Mouse (Mus musculus): ENCODE data around the gene Tbxa2r.

Gene Tbxa2r

GRCm38 (mm10) chr10:81299585-81300351 lies 28.8 kb upstream of the Tbxa2r start:
- no peak for DNase-seq (ENCODE audit: low read depth, low spot score)

DNA sequence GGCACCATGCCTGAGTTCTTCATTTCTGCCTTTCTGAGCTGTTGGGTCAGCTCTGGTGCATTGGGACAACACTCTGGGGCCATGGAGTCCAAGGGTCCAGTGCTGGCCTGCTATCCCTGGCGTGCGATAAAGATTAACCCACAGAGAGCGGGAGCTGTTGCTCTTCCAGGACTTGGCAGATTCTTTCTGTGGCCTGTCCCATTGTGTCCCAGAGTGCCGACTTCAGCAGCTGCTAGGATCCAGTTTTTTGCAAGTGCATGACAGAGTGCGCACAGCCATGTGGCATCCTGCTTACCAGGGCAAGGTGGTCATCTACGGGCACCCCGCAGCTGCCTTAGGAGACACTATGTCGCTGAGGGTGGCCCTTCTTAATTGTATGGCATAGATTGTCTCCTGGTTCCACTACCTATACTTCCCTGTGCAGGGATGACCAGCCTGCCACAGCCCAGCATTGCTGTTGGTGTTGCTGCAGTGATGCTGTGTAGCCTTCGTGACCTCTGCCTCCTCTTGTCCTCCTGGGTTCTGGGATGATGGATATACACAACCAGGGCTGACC lies 28.1 kb upstream of the Tbxa2r start:
- DNase-seq (ENCODE audit: low read depth, low spot score): no peak

GRCm38 (mm10) chr10:81301321-81301720 lies 27.2 kb upstream of the Tbxa2r start:
- DNase-seq (ENCODE audit: low read depth, low spot score): no peak

DNA sequence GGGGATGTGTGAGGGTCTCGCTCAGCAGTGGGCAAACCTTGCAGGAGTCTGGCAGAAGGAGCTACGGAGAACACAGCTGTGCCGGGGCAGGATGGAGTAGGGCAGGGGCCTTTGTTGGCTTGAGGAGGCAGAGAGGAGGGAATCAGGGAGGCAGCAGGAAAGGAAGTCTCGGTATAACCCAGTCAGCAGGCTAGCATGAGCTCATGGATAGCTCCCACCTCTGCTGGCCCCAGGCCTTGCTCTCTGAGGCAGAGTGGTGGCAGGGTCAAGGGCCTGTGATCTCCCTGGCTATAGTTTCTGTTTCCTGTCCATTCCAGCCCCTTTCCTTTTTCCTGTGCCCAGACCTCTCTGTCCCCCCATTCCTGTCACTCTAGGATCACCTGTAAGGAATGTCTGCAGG lies 26.2 kb upstream of the Tbxa2r start:
- DNase-seq (ENCODE audit: low read depth, low spot score): no peak

- DNase-seq (ENCODE audit: low read depth, low spot score): no peak
Observed at GRCm38 (mm10) chr10:81302781-81303218, 25.7 kb upstream of the Tbxa2r start.

GRCm38 (mm10) chr10:81303258-81303657 lies 25.3 kb upstream of the Tbxa2r start:
- DNase-seq (ENCODE audit: low read depth, low spot score): no peak

- no peak for DNase-seq (ENCODE audit: low read depth, low spot score)
Observed at GRCm38 (mm10) chr10:81303761-81304160, 24.8 kb upstream of the Tbxa2r start.

DNA sequence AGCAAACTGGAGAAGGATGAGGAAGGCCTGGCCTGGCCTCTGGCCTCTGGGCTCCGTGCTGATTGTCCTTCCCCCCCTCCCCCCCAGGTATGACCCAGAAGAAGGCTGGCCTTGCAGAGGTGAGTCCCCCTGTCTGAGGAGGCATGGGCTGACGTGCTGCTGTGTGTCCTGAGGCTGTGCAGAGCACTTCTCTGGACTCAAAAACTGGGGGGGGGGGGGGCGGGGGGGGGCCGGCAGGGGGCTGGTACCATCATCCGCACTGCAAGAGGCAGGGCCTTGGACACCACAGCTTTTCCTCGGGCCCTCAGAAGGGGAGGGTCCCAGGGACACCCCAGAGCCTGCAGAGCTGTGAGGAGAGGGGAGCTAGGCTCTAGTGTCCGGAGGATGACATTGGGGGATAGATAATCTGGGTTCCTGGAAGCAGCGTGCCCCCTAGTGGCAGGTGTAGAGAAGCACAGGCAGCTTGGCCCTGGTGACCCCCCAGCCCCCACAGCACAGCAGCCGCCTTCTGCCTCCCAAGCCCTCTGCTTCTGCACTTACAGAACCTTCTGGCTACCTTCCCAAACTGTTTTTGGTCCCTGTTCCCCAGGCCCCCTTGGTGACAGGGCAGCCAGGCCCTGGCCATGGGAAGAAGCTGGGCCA lies 23.8 kb upstream of the Tbxa2r start:
- peak; percentile 78 for DNase-seq (ENCODE audit: low read depth, low spot score)

- DNase-seq (ENCODE audit: low read depth, low spot score): no peak
Observed at GRCm38 (mm10) chr10:81305663-81306062, 22.9 kb upstream of the Tbxa2r start.

DNA sequence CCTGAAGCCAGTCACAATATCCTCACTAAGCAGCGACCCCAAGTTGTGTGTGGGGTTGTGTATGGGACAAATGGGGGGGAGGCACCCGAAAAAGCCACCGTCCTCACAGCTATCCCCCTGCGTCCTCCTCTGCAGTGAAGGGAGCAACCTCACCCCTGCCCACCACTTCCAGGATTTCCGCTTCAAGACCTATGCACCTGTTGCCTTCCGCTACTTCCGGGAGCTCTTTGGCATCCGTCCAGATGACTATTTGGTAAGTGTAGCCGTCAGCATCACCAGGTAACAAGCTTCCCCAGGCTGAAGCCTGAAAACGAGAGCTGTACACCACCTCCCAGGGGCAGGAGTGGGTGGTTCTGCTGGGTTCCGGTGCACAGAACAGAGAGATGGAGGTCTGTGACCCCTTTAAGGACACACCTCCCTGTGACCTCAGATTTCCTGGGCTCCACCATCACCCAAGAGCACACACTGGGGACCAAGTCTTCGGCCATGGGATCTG lies 22.3 kb upstream of the Tbxa2r start:
- DNase-seq (ENCODE audit: low read depth, low spot score): no peak

- peak; percentile 52 for DNase-seq (ENCODE audit: low read depth, low spot score)
Observed at GRCm38 (mm10) chr10:81306837-81307682, 21.5 kb upstream of the Tbxa2r start.

- DNase-seq (ENCODE audit: low read depth, low spot score): no peak
Observed at GRCm38 (mm10) chr10:81309571-81309970, 19.0 kb upstream of the Tbxa2r start.

GRCm38 (mm10) chr10:81313581-81313980 lies 14.9 kb upstream of the Tbxa2r start:
- no peak for DNase-seq (ENCODE audit: low read depth, low spot score)

GRCm38 (mm10) chr10:81314201-81314600 lies 14.3 kb upstream of the Tbxa2r start:
- peak; percentile 46 for DNase-seq (ENCODE audit: low read depth, low spot score)

GRCm38 (mm10) chr10:81315587-81315986 lies 12.9 kb upstream of the Tbxa2r start:
- DNase-seq (ENCODE audit: low read depth, low spot score): no peak

DNA sequence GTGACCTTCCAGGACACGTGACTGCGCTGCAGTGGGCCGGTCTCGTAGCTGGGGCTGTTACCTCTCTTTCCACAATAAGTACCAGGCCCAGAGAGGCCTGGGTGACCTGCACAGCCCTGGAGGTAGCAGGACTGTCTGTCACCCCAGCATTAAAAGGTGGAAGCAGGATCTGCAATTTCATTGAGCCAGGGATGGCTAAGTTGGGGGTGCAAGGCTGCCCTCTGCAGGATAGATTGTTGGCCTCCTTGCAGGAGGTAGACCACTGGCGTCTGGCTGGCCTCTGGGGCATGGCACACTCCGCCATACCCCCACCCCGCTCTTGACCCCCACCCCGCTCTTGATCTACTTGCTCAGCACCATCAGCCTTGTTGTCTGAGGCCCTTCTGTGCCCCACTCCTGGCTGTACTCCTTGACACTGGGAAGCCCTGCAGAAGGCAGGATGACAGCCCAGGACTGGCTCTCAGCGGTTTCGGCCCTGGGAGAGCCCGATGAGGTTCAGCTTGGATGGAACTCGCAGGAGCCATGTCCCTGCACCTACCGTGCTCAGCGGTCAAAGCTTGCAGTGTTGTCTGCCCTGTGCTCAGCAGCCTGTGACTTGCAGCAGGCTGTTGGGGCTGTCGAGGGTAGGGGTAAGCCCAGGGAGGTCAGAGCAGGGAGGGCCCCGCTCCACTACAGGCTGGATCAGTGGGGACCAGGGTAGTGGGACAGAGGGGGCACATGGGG lies 12.0 kb upstream of the Tbxa2r start:
- DNase-seq (ENCODE audit: low read depth, low spot score): no peak

GRCm38 (mm10) chr10:81317273-81317672 lies 11.3 kb upstream of the Tbxa2r start:
- DNase-seq (ENCODE audit: low read depth, low spot score): peak; percentile 94

GRCm38 (mm10) chr10:81318589-81319329 lies 9.8 kb upstream of the Tbxa2r start:
- DNase-seq (ENCODE audit: low read depth, low spot score): no peak

GRCm38 (mm10) chr10:81319330-81319699 lies 9.2 kb upstream of the Tbxa2r start:
- no peak for DNase-seq (ENCODE audit: low read depth, low spot score)

DNA sequence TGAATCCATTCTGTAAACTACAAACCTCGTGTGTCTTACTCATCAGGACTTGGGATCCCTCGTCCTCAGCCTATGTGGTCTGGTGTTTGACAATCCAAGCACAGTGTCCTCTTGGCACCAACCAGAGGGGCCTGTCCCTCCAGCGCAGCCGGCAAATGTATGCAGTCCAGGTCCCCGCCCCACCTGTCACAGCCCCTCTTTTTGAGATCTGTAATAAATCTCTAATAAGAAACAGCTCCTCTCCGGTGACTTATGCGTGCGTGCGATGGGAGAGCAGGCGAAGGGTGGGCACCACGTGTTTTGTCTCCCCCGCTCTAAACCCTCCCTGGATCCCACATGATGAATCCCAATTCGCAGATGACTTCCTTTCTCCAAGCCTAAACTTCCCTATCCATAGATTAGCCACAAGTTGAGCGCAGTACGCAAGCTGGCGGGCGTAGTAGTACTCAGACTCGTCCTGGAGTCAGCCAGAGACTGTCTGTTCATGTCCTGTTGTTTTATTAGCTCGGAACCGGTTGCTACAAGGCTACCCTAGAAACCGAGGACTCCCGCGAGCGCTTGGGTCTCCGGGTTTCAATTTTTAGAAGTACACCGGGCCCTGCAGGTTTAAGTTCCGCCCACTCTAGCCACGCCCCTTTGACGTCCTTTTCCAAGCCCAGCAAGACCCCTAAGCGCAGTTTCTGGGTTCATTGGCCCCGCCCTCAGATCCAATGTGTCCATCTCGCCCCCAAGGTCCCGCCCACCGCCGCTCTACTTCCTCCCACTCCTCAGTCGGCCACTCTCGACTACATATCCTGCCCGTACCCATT lies 8.6 kb upstream of the Tbxa2r start:
- DNase-seq (ENCODE audit: low read depth, low spot score): peak; percentile 100
